Mouse (Mus musculus) monocyte, adult 2 months (primary cell): ENCODE measurements around the gene Adarb1.

Experiments used
- DNase-seq, 2 experiments: peaks; one replicate each; pipeline ENCODE4 v3.0.0; 2022; ENCODE audit warnings: low spot score in 2 of 2, low read depth in 1 of 2

The Adarb1 gene

GRCm38 (mm10) chr10:77418138-77418537 lies at the start of gene Adarb1:
Gene Adarb1, minus strand, starts transcription at chr10:77418270.
- peak; percentile 79 to 85 for DNase-seq

- no peak for DNase-seq
These were observed 49.3 kb upstream of the Adarb1 start for GRCm38 (mm10) chr10:77467407-77467806.

- DNase-seq, result no peak
These were observed 47.8 kb upstream of the Adarb1 start for GRCm38 (mm10) chr10:77465902-77466301.

GRCm38 (mm10) chr10:77464181-77464936 lies 46.3 kb upstream of the Adarb1 start:
- DNase-seq, result no peak

GRCm38 (mm10) chr10:77461161-77461560 lies 43.1 kb upstream of the Adarb1 start:
- DNase-seq, result no peak

- no peak for DNase-seq
These were observed 39.6 kb upstream of the Adarb1 start for GRCm38 (mm10) chr10:77457701-77458100.

GRCm38 (mm10) chr10:77456507-77456906 lies 38.4 kb upstream of the Adarb1 start:
- no peak for DNase-seq

GRCm38 (mm10) chr10:77455251-77456010 lies 37.4 kb upstream of the Adarb1 start:
- DNase-seq, result no peak

- DNase-seq, result no peak
These were observed 36.7 kb upstream of the Adarb1 start for GRCm38 (mm10) chr10:77454795-77455194.

- DNase-seq, result no peak
These were observed 33.8 kb upstream of the Adarb1 start for GRCm38 (mm10) chr10:77451822-77452221.

- no peak for DNase-seq
These were observed 32.0 kb upstream of the Adarb1 start for GRCm38 (mm10) chr10:77450159-77450464.

GRCm38 (mm10) chr10:77449315-77450158 lies 31.5 kb upstream of the Adarb1 start:
- no peak for DNase-seq

GRCm38 (mm10) chr10:77448698-77449247 lies 30.7 kb upstream of the Adarb1 start:
- no peak for DNase-seq

GRCm38 (mm10) chr10:77448209-77448608 lies 30.1 kb upstream of the Adarb1 start:
- no peak for DNase-seq

GRCm38 (mm10) chr10:77447755-77448154 lies 29.7 kb upstream of the Adarb1 start:
- no peak for DNase-seq

- DNase-seq, result no peak
These were observed 24.2 kb upstream of the Adarb1 start for GRCm38 (mm10) chr10:77442250-77442649.

GRCm38 (mm10) chr10:77441812-77442211 lies 23.7 kb upstream of the Adarb1 start:
- no peak for DNase-seq

GRCm38 (mm10) chr10:77440841-77441755 lies 23.0 kb upstream of the Adarb1 start:
- no peak for DNase-seq

GRCm38 (mm10) chr10:77440286-77440685 lies 22.2 kb upstream of the Adarb1 start:
- DNase-seq, result no peak

GRCm38 (mm10) chr10:77439026-77439425 lies 21.0 kb upstream of the Adarb1 start:
- no peak for DNase-seq
